Mouse (Mus musculus): ENCODE results near the gene Eif2ak4. TPM values are rescaled to one million over a fixed set of nuclear protein-coding genes. Genes with fewer than 3 reads are reported as not detected.

The Eif2ak4 gene
- polyA plus RNA-seq, 1 experiment from 2014 or later = 8.0 TPM

DNA sequence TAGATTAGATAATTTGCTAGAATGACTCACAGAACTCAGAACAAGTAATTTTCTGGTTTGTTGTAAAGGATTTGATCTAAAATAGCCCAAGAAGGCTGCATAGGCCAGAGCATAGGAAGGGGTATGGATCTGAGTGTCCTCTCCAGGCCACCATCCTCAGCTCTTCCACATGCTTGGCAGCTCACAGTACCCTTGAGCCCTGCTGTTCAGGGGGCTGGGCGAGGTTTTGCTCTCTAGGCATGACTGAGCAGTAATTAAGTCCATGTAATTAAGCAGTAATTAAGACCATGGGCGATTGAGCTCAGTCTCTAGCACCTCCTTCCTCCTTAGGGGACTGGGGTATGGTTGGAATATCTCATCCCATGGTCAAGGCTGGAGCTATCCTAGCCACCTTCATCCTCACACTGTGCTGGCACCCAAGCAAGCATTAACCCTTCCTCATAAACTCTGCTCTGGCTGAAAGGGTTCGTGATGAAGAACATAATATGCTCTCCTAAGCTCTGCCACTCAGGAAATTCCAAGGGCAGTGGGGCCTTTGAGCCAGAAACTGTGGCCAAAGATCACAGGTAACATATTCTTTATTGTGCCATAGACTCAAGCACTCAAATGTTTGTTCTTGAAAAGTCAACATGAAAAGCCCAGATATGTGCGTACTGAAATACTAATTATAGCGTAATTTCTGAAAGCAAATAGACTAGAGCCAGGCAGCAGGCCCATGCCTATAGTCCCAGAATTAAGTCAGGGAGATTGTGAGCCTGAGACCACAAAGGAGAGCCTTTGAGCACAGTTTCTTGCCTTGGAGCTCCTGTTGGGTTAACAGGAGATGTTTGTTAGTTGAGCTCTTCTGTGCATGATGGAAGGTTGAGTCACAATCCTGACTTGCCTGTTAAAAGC is 13.7 kb downstream of the Eif2ak4 start:
- Histone ChIP-seq H3K9me3 (replicated peaks; ENCODE audit: low read length) (no peaks in the 10 kb centered on the region), H3K4me2 (ENCODE audit: low read length) (no peak overlapping the region), H3K4me1 (replicated peaks; ENCODE audit: insufficient read depth, low read length) (no peaks in the 10 kb centered on the region), H3K36me3 (ENCODE audit: insufficient read depth, low read length) (0 out of 2 replicates have a peak, but pooled peaks cover 4% of the 10 kb centered on the region), H3K27me3 (ENCODE audit: insufficient read depth, low read length) (no peaks in the 10 kb centered on the region), H3K9ac (ENCODE audit: low read depth, low read length) (peak overlapping the region; percentile 27; the same call in 1 of the 2 replicates), H3K4me3 (replicated peaks; ENCODE audit: low read depth, low read length) (no peak overlapping the region), H3K27ac (no peak overlapping the region)
- WGBS = 64% methylated on average over 5 of the region's 5 CpGs
- no peak for DNase-seq (ENCODE audit: low spot score)
- peak; percentile 50; the same call in 1 of the 2 replicates for ATAC-seq (replicated peaks; ENCODE audit: low FRiP score, low read depth)
- no peak for TF ChIP-seq CTCF (IDR thresholded peaks at IDR 0.05; ENCODE audit: low read depth)

DNA sequence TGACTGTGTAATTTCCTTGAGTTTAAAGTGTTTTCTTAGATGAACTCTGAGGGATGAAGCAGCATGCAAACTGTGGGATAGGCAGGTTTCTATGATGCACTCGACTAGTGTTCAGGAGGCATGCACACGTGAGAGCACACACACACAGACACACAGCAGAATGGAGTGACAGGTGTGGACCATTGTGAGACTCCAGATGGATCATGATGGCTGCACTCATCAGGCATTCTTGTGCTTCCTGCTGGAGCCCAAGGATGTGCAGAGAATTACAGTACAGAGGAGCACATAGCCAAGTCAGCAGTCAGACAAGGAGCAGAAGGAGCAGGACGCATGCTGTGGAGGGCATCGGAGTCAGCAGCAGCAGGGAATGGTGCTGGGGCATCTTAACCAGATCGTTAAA is 15.9 kb downstream of the Eif2ak4 start:
- Histone ChIP-seq H3K27ac (no peak overlapping the region), H3K9me3 (replicated peaks; ENCODE audit: low read length) (no peaks in the 10 kb centered on the region), H3K4me2 (ENCODE audit: low read length) (no peak overlapping the region), H3K4me1 (replicated peaks; ENCODE audit: insufficient read depth, low read length) (no peaks in the 10 kb centered on the region), H3K27me3 (ENCODE audit: insufficient read depth, low read length) (no peaks in the 10 kb centered on the region), H3K36me3 (ENCODE audit: insufficient read depth, low read length) (peaks cover 7% of the 10 kb centered on the region; the same call in 1 of the 2 replicates), H3K4me3 (replicated peaks; ENCODE audit: low read depth, low read length) (no peak overlapping the region), H3K9ac (ENCODE audit: low read depth, low read length) (no peak overlapping the region)
- TF ChIP-seq CTCF (IDR thresholded peaks at IDR 0.05; ENCODE audit: low read depth) = no peak
- DNase-seq (ENCODE audit: low spot score) (no peak), ATAC-seq (replicated peaks; ENCODE audit: low FRiP score, low read depth) (no peak)
- 71% methylated on average over 5 of the region's 5 CpGs for WGBS

DNA sequence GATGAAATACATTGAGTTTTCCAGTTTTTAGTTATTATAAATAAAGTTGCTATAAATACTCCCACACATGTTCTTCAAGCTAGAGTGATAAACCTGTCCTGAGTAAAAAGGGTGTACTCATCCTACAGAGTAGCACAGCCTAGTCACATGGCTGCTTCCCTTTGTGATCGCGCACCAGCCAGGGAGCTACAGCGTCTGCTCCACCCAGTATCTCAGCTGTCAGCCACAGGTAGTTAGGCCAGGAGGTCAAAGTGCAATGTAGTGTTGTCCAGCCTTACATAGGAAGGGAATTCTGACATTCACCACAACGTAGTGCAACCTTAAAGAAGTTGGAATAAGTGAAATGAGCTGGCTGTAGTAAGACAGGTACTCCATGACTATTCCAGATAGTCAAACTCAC is 17.1 kb downstream of the Eif2ak4 start:
- Histone ChIP-seq H3K4me2 (ENCODE audit: low read length) (no peak overlapping the region), H3K9me3 (replicated peaks; ENCODE audit: low read length) (no peaks in the 10 kb centered on the region), H3K27ac (no peak overlapping the region), H3K27me3 (ENCODE audit: insufficient read depth, low read length) (no peaks in the 10 kb centered on the region), H3K36me3 (ENCODE audit: insufficient read depth, low read length) (peaks cover 7% of the 10 kb centered on the region; the same call in 1 of the 2 replicates), H3K4me3 (replicated peaks; ENCODE audit: low read depth, low read length) (no peak overlapping the region), H3K9ac (ENCODE audit: low read depth, low read length) (no peak overlapping the region), H3K4me1 (replicated peaks; ENCODE audit: insufficient read depth, low read length) (no peaks in the 10 kb centered on the region)
- TF ChIP-seq CTCF (IDR thresholded peaks at IDR 0.05; ENCODE audit: low read depth) = no peak
- ATAC-seq (replicated peaks; ENCODE audit: low FRiP score, low read depth) = no peak
- no peak for DNase-seq (ENCODE audit: low spot score)
- 62% methylated on average over 4 of the region's 4 CpGs for whole genome bisulfite sequencing

DNA sequence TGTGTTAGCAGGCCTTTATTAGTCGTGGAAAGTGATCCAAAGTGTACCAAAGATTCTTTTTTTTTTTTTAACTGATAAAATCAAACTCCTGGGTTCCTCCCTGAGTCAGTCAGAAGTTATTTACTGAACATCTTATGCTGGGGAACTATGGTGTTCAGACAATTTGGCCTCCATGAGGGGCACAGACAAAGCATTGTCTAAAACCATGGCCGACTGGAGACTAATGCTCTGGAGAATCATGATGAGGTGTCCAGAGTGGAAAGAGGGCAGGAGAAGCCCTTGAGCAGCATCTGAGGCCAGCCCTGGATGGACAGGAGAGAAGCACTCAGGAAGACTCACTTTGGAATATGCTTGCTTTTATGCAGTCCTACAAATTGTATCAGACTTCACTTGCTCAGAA is 18.4 kb downstream of the Eif2ak4 start:
- TF ChIP-seq CTCF (IDR thresholded peaks at IDR 0.05; ENCODE audit: low read depth) = no peak

DNA sequence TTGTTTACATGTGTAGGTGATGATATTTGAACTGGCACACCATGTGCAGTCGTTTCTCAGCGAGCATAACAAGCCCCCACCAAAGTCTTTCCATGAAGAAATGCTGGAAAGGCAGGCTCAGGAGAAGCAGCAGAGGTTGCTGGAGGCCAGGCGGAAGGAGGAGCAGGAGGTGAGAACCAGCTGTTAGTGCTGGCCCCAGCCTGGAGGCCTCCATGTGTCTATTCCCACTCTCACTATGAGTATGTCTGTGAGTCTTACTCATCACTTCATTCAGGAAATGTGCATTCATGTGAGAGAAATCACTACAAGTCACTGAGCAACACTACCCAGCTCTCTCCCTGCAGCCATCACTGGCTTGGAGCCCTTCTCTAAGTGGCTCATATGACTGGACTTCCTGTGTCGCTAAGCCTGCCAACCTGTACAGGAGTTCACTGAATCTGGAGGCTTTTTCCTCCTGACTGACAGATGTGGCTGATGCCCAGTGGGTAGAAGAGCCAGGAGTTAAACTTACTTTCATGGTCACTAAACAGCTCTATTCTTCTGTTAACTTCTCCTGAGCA is 20.0 kb downstream of the Eif2ak4 start:
- Histone ChIP-seq H3K27ac (no peak overlapping the region), H3K4me2 (ENCODE audit: low read length) (no peak overlapping the region), H3K9ac (ENCODE audit: low read depth, low read length) (no peak overlapping the region), H3K9me3 (replicated peaks; ENCODE audit: low read length) (no peaks in the 10 kb centered on the region), H3K4me3 (replicated peaks; ENCODE audit: low read depth, low read length) (no peak overlapping the region), H3K27me3 (ENCODE audit: insufficient read depth, low read length) (no peaks in the 10 kb centered on the region), H3K36me3 (ENCODE audit: insufficient read depth, low read length) (peaks cover 23% of the 10 kb centered on the region), H3K4me1 (replicated peaks; ENCODE audit: insufficient read depth, low read length) (no peaks in the 10 kb centered on the region)
- ATAC-seq (replicated peaks; ENCODE audit: low FRiP score, low read depth) = no peak
- DNase-seq (ENCODE audit: low spot score) = no peak
- WGBS = 85% methylated on average over 4 of the region's 4 CpGs
- no peak for TF ChIP-seq CTCF (IDR thresholded peaks at IDR 0.05; ENCODE audit: low read depth)

More for the DNA sequence above, 18.4 kb downstream of the Eif2ak4 start:
- Histone ChIP-seq H3K9me3 (replicated peaks; ENCODE audit: low read length) (no peaks in the 10 kb centered on the region), H3K27me3 (ENCODE audit: insufficient read depth, low read length) (no peaks in the 10 kb centered on the region), H3K27ac (no peak overlapping the region), H3K4me1 (replicated peaks; ENCODE audit: insufficient read depth, low read length) (no peaks in the 10 kb centered on the region), H3K36me3 (ENCODE audit: insufficient read depth, low read length) (peaks cover 13% of the 10 kb centered on the region), H3K4me3 (replicated peaks; ENCODE audit: low read depth, low read length) (no peak overlapping the region), H3K9ac (ENCODE audit: low read depth, low read length) (no peak overlapping the region), H3K4me2 (ENCODE audit: low read length) (no peak overlapping the region)
- DNase-seq (ENCODE audit: low spot score) = no peak
- ATAC-seq (replicated peaks; ENCODE audit: low FRiP score, low read depth) = no peak
- 85% methylated on average over 2 of the region's 2 CpGs for WGBS

DNA sequence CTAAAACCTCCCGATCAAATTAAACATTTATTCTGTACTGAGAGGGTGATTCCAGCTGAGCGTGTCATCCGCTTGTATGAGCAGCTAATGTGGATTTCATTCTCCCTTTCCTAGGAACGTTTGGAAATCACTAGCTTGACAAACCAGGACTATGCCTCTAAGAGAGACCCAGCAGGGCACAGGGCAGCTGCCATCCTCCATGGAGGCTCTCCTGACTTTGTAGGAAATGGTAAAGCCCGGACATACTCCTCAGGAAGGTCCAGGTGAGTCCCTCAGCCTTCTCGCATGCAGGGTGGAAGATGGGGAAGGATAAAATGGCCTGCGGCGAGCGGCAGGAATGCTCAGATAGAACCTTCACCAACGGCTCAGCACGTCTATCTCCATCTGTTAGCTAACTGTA is 24.4 kb downstream of the Eif2ak4 start:
- no peak for DNase-seq (ENCODE audit: low spot score)
- no peaks in the 10 kb centered on the region for H3K9me3 ChIP-seq (replicated peaks; ENCODE audit: low read length)
- H3K4me3 ChIP-seq (replicated peaks; ENCODE audit: low read depth, low read length) = no peak overlapping the region
- no peaks in the 10 kb centered on the region for H3K27me3 ChIP-seq (ENCODE audit: insufficient read depth, low read length)
- peaks cover 27% of the 10 kb centered on the region for H3K36me3 ChIP-seq (ENCODE audit: insufficient read depth, low read length)
- no peak overlapping the region for H3K27ac ChIP-seq
- no peak for TF ChIP-seq CTCF (IDR thresholded peaks at IDR 0.05; ENCODE audit: low read depth)
- H3K4me2 ChIP-seq (ENCODE audit: low read length) = no peak overlapping the region
- ATAC-seq (replicated peaks; ENCODE audit: low FRiP score, low read depth) = no peak
- no peak overlapping the region for H3K9ac ChIP-seq (ENCODE audit: low read depth, low read length)
- H3K4me1 ChIP-seq (replicated peaks; ENCODE audit: insufficient read depth, low read length) = no peaks in the 10 kb centered on the region
- 96% methylated on average over 11 of the region's 11 CpGs for WGBS

Data from kidney, postnatal 0 days (tissue).